Comparison of ENCODE assay signal across 13 mouse cellular contexts in the genomic region with DNA sequence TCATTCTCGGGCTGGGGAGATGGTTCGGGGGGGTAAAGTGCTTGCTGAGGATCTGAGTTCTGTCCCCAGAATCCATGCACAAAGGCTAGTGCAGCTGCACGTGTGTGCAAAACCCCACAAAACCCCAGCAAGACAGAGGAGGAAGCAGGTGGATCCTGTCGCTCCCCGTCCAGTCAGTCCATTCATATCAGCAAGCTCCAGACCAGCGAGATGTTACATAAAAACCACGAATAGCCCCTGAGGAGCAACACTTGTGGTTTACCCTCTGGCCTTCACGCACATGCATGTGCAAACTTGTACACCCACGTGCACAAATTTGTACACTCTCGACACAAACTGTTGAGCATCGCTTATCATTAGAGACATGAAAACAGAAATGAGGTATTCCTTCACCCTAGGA. TPM values are rescaled to one million over a fixed set of nuclear protein-coding genes. Genes with fewer than 3 reads are reported as not detected.
DNase-seq lines count a peak whose midpoint lies in the region; ATAC-seq and TF ChIP-seq lines count a peak whose summit lies in the region.
"Had no signal": no experiment of that assay in that cellular context is flagged by ENCODE, and none has a peak within 500 bp of the region (broad histone marks: within the 10 kb centered on the region; RNA-seq: fewer than 3 reads in every experiment).

No protein-coding gene starts in this region.

- TF ChIP-seq POLR2A in cerebellum, adult 2 months (IDR thresholded peaks at IDR 0.05; ENCODE audit: borderline replicate concordance, insufficient read depth, low read length) = no peak
- no peak for TF ChIP-seq POLR2A in lung, adult 2 months (IDR thresholded peaks at IDR 0.05; ENCODE audit: borderline replicate concordance, extremely low read depth, low read depth, low read length)

- no peak for TF ChIP-seq CTCF in cerebellum, adult 2 months (IDR thresholded peaks at IDR 0.05; ENCODE audit: borderline replicate concordance, insufficient read depth, low read depth, low read length)
- TF ChIP-seq CTCF in lung, postnatal 0 days (IDR thresholded peaks at IDR 0.05) = no peak
- TF ChIP-seq CTCF in lung, adult 2 months (IDR thresholded peaks at IDR 0.05; ENCODE audit: insufficient read depth, low read length) = no peak

- H3K27ac ChIP-seq in cerebellum, adult 2 months (ENCODE audit: insufficient read depth, low read length) = no peak overlapping the region
- peak overlapping the region; percentile 96; the same call in 1 of the 2 replicates for H3K27ac ChIP-seq in lung, postnatal 0 days (ENCODE audit: low read length)
- H3K27ac ChIP-seq in stomach, embryonic 14.5 days (ENCODE audit: low read length) = peak overlapping the region; percentile 44; the same call in 1 of the 2 replicates
- no peak overlapping the region for H3K27ac ChIP-seq in hindbrain, embryonic 10.5 days
- H3K27ac ChIP-seq: neural tube, embryonic 13.5 days had no signal

- no peak for ATAC-seq in lung, postnatal 0 days
- ATAC-seq in hematopoietic stem cell, adult 5-6 weeks (replicated peaks in 1 of 2; ENCODE audit: insufficient read depth in 1 of 2, low FRiP score in 2 of 2, low TSS enrichment in 1 of 2, low read depth in 1 of 2, poor library complexity in 2 of 2, severe bottlenecking in 2 of 2) = peak; percentile 79
- no peak for ATAC-seq in stomach, embryonic 14.5 days (ENCODE audit: insufficient number of reproducible peaks, insufficient read depth, low FRiP score, low read depth)
- ATAC-seq: forebrain, postnatal 0 days; intestine, postnatal 0 days; midbrain, embryonic 16.5 days had no signal

- DNase-seq in cerebellum, adult 2 months = no peak
- DNase-seq in cerebellum, adult 18-20 months = no peak
- no peak for DNase-seq in lung, postnatal 0 days (ENCODE audit: low spot score)
- no peak for DNase-seq in lung, adult 2 months
- DNase-seq in layer of hippocampus, adult 9-10 months (ENCODE audit: low spot score) = no peak
- no peak for DNase-seq in hindbrain, embryonic 10.5 days (ENCODE audit: low spot score)
- DNase-seq: forebrain, postnatal 0 days; lung, postnatal 14 days had no signal

- H3K4me2 ChIP-seq in lung, postnatal 0 days (replicated peaks; ENCODE audit: low read depth, low read length) = peak overlapping the region; percentile 68
- peak overlapping the region; percentile 4 for H3K4me2 ChIP-seq in stomach, embryonic 14.5 days (replicated peaks; ENCODE audit: low read depth, low read length)
- H3K4me2 ChIP-seq: neural tube, embryonic 13.5 days had no signal

- H3K36me3 ChIP-seq in lung, postnatal 0 days (ENCODE audit: insufficient read depth, low read length) = peaks cover 20% of the 10 kb centered on the region
- peaks cover 11% of the 10 kb centered on the region for H3K36me3 ChIP-seq in stomach, embryonic 14.5 days (ENCODE audit: control insufficient read depth, insufficient read depth, low read length)
- H3K36me3 ChIP-seq in hindbrain, embryonic 10.5 days = peaks cover 11% of the 10 kb centered on the region

- H3K4me3 ChIP-seq in cerebellum, adult 2 months (replicated peaks; ENCODE audit: insufficient read depth, low read depth, low read length) = peak overlapping the region; percentile 19
- no peak overlapping the region for H3K4me3 ChIP-seq in lung, postnatal 0 days (ENCODE audit: low read depth, low read length)
- no peak overlapping the region for H3K4me3 ChIP-seq in lung, adult 2 months (replicated peaks; ENCODE audit: extremely low read depth, low read depth, low read length)
- H3K4me3 ChIP-seq in stomach, embryonic 14.5 days (ENCODE audit: low read depth, low read length) = no peak overlapping the region
- no peak overlapping the region for H3K4me3 ChIP-seq in hindbrain, embryonic 10.5 days
- H3K4me3 ChIP-seq: neural tube, embryonic 13.5 days had no signal

- no peak for TF ChIP-seq EP300 in lung, postnatal 0 days (IDR thresholded peaks at IDR 0.05)

- H3K9me3 ChIP-seq in lung, postnatal 0 days (ENCODE audit: low read length) = no peaks in the 10 kb centered on the region
- H3K9me3 ChIP-seq in stomach, embryonic 14.5 days (ENCODE audit: control insufficient read depth, low read depth, low read length) = no peaks in the 10 kb centered on the region
- no peaks in the 10 kb centered on the region for H3K9me3 ChIP-seq in hindbrain, embryonic 10.5 days
- H3K9me3 ChIP-seq: neural tube, embryonic 13.5 days had no signal

- H3K4me1 ChIP-seq in cerebellum, adult 2 months (ENCODE audit: control insufficient read depth, insufficient read depth, low read length) = peaks cover 17% of the 10 kb centered on the region
- peaks cover 7% of the 10 kb centered on the region for H3K4me1 ChIP-seq in lung, postnatal 0 days (ENCODE audit: insufficient read depth, low read depth, low read length)
- peaks cover 16% of the 10 kb centered on the region for H3K4me1 ChIP-seq in lung, adult 2 months (ENCODE audit: control insufficient read depth, insufficient read depth, low read length)
- peaks cover 15% of the 10 kb centered on the region; the same call in 1 of the 2 replicates for H3K4me1 ChIP-seq in stomach, embryonic 14.5 days (ENCODE audit: control insufficient read depth, insufficient read depth, low read length)
- H3K4me1 ChIP-seq in hindbrain, embryonic 10.5 days (replicated peaks) = peaks cover 10% of the 10 kb centered on the region

- H3K9ac ChIP-seq in lung, postnatal 0 days (replicated peaks; ENCODE audit: low read depth) = no peak overlapping the region
- H3K9ac ChIP-seq in stomach, embryonic 14.5 days (replicated peaks; ENCODE audit: low read depth, low read length) = no peak overlapping the region
- H3K9ac ChIP-seq: forebrain, postnatal 0 days; neural tube, embryonic 13.5 days had no signal

- H3K27me3 ChIP-seq in cerebellum, adult 2 months (ENCODE audit: control insufficient read depth, insufficient read depth, low read length) = no peaks in the 10 kb centered on the region
- H3K27me3 ChIP-seq in lung, postnatal 0 days (replicated peaks; ENCODE audit: insufficient read depth, low read length) = no peaks in the 10 kb centered on the region
- no peaks in the 10 kb centered on the region for H3K27me3 ChIP-seq in stomach, embryonic 14.5 days (ENCODE audit: control insufficient read depth, insufficient read depth, low read length)
- H3K27me3 ChIP-seq in hindbrain, embryonic 10.5 days (ENCODE audit: insufficient read depth, poor library complexity, severe bottlenecking) = no peaks in the 10 kb centered on the region
- H3K27me3 ChIP-seq: neural tube, embryonic 13.5 days had no signal

- 81% methylated on average over 11 of the region's 11 CpGs for WGBS in cerebellum, adult 2 months
- 40% methylated on average over 11 of the region's 11 CpGs for WGBS in lung, postnatal 0 days
- WGBS in lung, adult 2 months = 41% methylated on average over 11 of the region's 11 CpGs
- WGBS in stomach, embryonic 14.5 days = 55% methylated on average over 11 of the region's 11 CpGs
- 89% methylated on average over 11 of the region's 11 CpGs for WGBS in hindbrain, embryonic 10.5 days

RNA-seq across cellular contexts. Expression of a gene that starts 2.7 kb away (rescaled TPM):
- polyA plus RNA-seq in cerebellum, adult 2 months (2012; rRNA removed) = 18.4 and 21.5 TPM in 2 replicates
- polyA plus RNA-seq in lung, postnatal 0 days (2015; fragmentation: Nextera tagmentation; extraction: Ambion mirVana) = 89.2 and 94.2 TPM in 2 replicates
- polyA plus RNA-seq in lung, adult 2 months (2012; rRNA removed) = 17.8 and 18.0 TPM in 2 replicates
- 84.9 and 103 TPM in 2 replicates for total RNA-seq in hematopoietic stem cell, adult 5-6 weeks (2017)
- polyA plus RNA-seq in stomach, embryonic 14.5 days (2014; fragmentation: Nextera tagmentation; extraction: Ambion mirVana) = 62.3 and 68.3 TPM in 2 replicates
- 21.5 and 26.7 TPM in 2 replicates for polyA plus RNA-seq in hindbrain, embryonic 10.5 days (2016; fragmentation: Nextera tagmentation; extraction: Ambion mirVana)

RNA-seq across cellular contexts. Expression of a gene that starts 34.8 kb away (rescaled TPM):
- polyA plus RNA-seq in cerebellum, adult 2 months (2012; rRNA removed) = 15.3 and 17.0 TPM in 2 replicates
- 4.7 and 5.3 TPM in 2 replicates for polyA plus RNA-seq in lung, postnatal 0 days (2015; fragmentation: Nextera tagmentation; extraction: Ambion mirVana)
- polyA plus RNA-seq in lung, adult 2 months (2012; rRNA removed) = 4.2 and 6.6 TPM in 2 replicates
- 3.9 and 12.3 TPM in 2 replicates for total RNA-seq in hematopoietic stem cell, adult 5-6 weeks (2017)
- polyA plus RNA-seq in stomach, embryonic 14.5 days (2014; fragmentation: Nextera tagmentation; extraction: Ambion mirVana) = 43.9 and 46.0 TPM in 2 replicates
- 11.2 and 16.3 TPM in 2 replicates for polyA plus RNA-seq in hindbrain, embryonic 10.5 days (2016; fragmentation: Nextera tagmentation; extraction: Ambion mirVana)

Comparison
In these comparisons a context has a peak if more than half of its experiments do, and no peak if none do; other contexts are left out.
1. H3K27ac ChIP-seq: peak in lung, postnatal 0 days (single experiment) and stomach, embryonic 14.5 days (single experiment); none in cerebellum, adult 2 months (single experiment) and hindbrain, embryonic 10.5 days (single experiment).
2. ATAC-seq: peak in hematopoietic stem cell, adult 5-6 weeks (2 of 2); none in lung, postnatal 0 days (single experiment) and stomach, embryonic 14.5 days (single experiment).